ENCODE assay signal across 8 mouse cellular contexts in the genomic region with DNA sequence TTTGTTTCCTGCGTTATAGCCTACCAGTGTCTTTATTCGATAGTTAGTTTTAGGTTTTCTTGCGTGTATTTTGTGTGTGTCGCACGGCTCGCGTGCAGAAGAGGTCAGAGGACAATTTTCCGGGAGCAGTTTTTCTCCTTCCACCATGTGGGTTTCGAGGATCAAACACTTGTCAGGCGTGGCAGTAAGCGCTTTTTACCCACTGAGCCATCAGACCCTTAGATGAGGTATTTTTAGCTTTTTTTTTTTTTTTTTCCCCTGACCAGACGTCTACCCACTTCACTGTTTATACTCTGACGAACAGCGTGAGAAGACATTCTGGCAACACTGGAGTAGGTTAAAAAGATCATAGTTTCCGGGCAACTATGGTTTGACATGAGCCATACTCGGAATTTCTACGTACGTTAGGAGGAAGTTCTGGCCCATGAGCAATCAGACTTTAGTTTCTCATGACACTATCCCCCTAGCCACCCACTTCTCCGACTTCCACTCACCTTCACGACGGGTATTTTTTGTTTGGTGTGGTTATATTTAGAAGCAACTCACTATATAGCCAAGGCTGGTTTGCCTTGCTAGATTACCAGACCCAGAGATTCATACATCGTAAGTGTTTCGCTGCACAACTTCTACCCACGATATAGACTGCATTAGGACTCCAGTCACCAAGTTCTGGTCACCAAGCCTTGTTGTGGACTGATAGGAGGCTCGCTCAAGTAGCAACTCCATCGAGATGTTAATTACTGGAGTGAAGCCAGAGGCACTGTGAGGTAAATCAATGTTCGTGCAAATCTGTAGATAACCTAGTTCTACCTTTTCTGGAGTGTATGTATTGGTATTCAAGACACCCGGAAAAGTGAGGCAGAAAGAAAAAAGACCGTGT. TPM values are rescaled to one million over a fixed set of nuclear protein-coding genes. Genes with fewer than 3 reads are reported as not detected.
A peak's percentile ranks its signal among the peaks of the same experiment; 100 is the strongest.
DNase-seq lines count a peak whose midpoint lies in the region; ATAC-seq lines count a peak whose summit lies in the region.

No protein-coding gene starts in this region.

- peak overlapping the region; percentile 56 for H3K27ac ChIP-seq in lung, embryonic 16.5 days (ENCODE audit: low read length)
- H3K27ac ChIP-seq in hindbrain, embryonic 14.5 days = peak overlapping the region; percentile 87

- H3K9ac ChIP-seq in lung, embryonic 16.5 days (ENCODE audit: low read length) = peak overlapping the region; percentile 86
- peak overlapping the region; percentile 75 for H3K9ac ChIP-seq in hindbrain, embryonic 14.5 days

- peak overlapping the region; percentile 71 for H3K4me3 ChIP-seq in lung, embryonic 16.5 days (ENCODE audit: low read length)
- peak overlapping the region; percentile 60 for H3K4me3 ChIP-seq in hindbrain, embryonic 14.5 days (replicated peaks; ENCODE audit: low read length)

- H3K27me3 ChIP-seq in lung, embryonic 16.5 days (ENCODE audit: control insufficient read depth, insufficient read depth, low read depth, low read length) = no peaks in the 10 kb centered on the region
- H3K27me3 ChIP-seq in hindbrain, embryonic 14.5 days (ENCODE audit: control insufficient read depth, insufficient read depth, low read length) = no peaks in the 10 kb centered on the region

- H3K4me2 ChIP-seq in lung, embryonic 16.5 days (ENCODE audit: low read depth, low read length) = peak overlapping the region; percentile 62
- H3K4me2 ChIP-seq in hindbrain, embryonic 14.5 days (replicated peaks) = peak overlapping the region; percentile 82

- peaks cover 2% of the 10 kb centered on the region; the same call in 1 of the 2 replicates for H3K36me3 ChIP-seq in lung, embryonic 16.5 days (ENCODE audit: control insufficient read depth, insufficient read depth, low read length)
- 0 out of 2 replicates have a peak, but pooled peaks cover 6% of the 10 kb centered on the region for H3K36me3 ChIP-seq in hindbrain, embryonic 14.5 days (replicated peaks; ENCODE audit: control insufficient read depth, insufficient read depth)

- peak; percentile 34 for ATAC-seq in lung, embryonic 16.5 days (ENCODE audit: low read depth)
- ATAC-seq in common myeloid progenitor, adult 5-6 weeks (replicated peaks; ENCODE audit: low read depth, poor library complexity, severe bottlenecking) = peak; percentile 52
- peak; percentile 45; the same call in 1 of the 2 replicates for ATAC-seq in hindbrain, embryonic 14.5 days (ENCODE audit: low FRiP score)
- ATAC-seq in megakaryocyte-erythroid progenitor cell, adult 5-6 weeks (replicated peaks; ENCODE audit: low FRiP score, low TSS enrichment, poor library complexity, severe bottlenecking) = peak; percentile 31

- DNase-seq in lung, postnatal 14 days = no peak
- no peak for DNase-seq in hindbrain, embryonic 14.5 days (ENCODE audit: low spot score)
- DNase-seq in gastrocnemius, postnatal 4 days (ENCODE audit: low spot score in 2 of 2) = no peak
- no peak for DNase-seq in urinary bladder, adult 2 months (ENCODE audit: low spot score)
- DNase-seq in right cerebral cortex, postnatal 36 days (ENCODE audit: low spot score in 2 of 2) = no peak

- H3K4me1 ChIP-seq in lung, embryonic 16.5 days (replicated peaks; ENCODE audit: control insufficient read depth, insufficient read depth, low read length) = peaks cover 13% of the 10 kb centered on the region
- H3K4me1 ChIP-seq in hindbrain, embryonic 14.5 days (replicated peaks; ENCODE audit: control insufficient read depth, insufficient read depth, low read length) = peaks cover 22% of the 10 kb centered on the region

- no peaks in the 10 kb centered on the region for H3K9me3 ChIP-seq in lung, embryonic 16.5 days (ENCODE audit: control insufficient read depth, low read length)
- no peaks in the 10 kb centered on the region for H3K9me3 ChIP-seq in hindbrain, embryonic 14.5 days (ENCODE audit: control insufficient read depth, low read length)

- WGBS in lung, embryonic 16.5 days = 19% methylated on average over 29 of the region's 29 CpGs
- WGBS in hindbrain, embryonic 14.5 days = 34% methylated on average over 29 of the region's 29 CpGs

RNA-seq across cellular contexts. Expression of a gene that starts 0.6 kb away (rescaled TPM):
- 44.3 and 46.7 TPM in 2 replicates for polyA plus RNA-seq in lung, embryonic 16.5 days (2015; fragmentation: Nextera tagmentation; extraction: Ambion mirVana)
- 50.6 and 57.8 TPM in 2 replicates for total RNA-seq in common myeloid progenitor, adult 5-6 weeks (2017)
- polyA plus RNA-seq in hindbrain, embryonic 14.5 days (2014; fragmentation: Nextera tagmentation; extraction: Ambion mirVana) = 37.7 and 44.0 TPM in 2 replicates
- 38.8 and 59.3 TPM in 2 replicates for total RNA-seq in megakaryocyte-erythroid progenitor cell, adult 5-6 weeks (2014; fragmentation: Nextera tagmentation)
- total RNA-seq in megakaryocyte-erythroid progenitor cell, adult 5-6 weeks (2017) = 61.5 and 65.1 TPM in 2 replicates
- total RNA-seq in gastrocnemius, postnatal 4 days (2021) = 10 to 100 TPM; 58.2 to 68.8 TPM
- polyA plus RNA-seq in urinary bladder, adult 2 months (2012; rRNA removed) = 41.1 and 46.2 TPM in 2 replicates

RNA-seq across cellular contexts. Expression of a gene that starts 12.1 kb away (rescaled TPM):
- 44.8 and 46.8 TPM in 2 replicates for polyA plus RNA-seq in lung, embryonic 16.5 days (2015; fragmentation: Nextera tagmentation; extraction: Ambion mirVana)
- total RNA-seq in common myeloid progenitor, adult 5-6 weeks (2017) = 29.1 and 39.0 TPM in 2 replicates
- polyA plus RNA-seq in hindbrain, embryonic 14.5 days (2014; fragmentation: Nextera tagmentation; extraction: Ambion mirVana) = 25.6 and 31.4 TPM in 2 replicates
- total RNA-seq in megakaryocyte-erythroid progenitor cell, adult 5-6 weeks (2014; fragmentation: Nextera tagmentation) = 15.2 and 16.4 TPM in 2 replicates
- 23.4 and 29.7 TPM in 2 replicates for total RNA-seq in megakaryocyte-erythroid progenitor cell, adult 5-6 weeks (2017)
- 10 to 100 TPM; 68.4 to 75.8 TPM for total RNA-seq in gastrocnemius, postnatal 4 days (2021)
- 28.1 and 29.4 TPM in 2 replicates for polyA plus RNA-seq in urinary bladder, adult 2 months (2012; rRNA removed)

RNA-seq across cellular contexts. Expression of a gene that starts 39.3 kb away (rescaled TPM):
- polyA plus RNA-seq in lung, embryonic 16.5 days (2015; fragmentation: Nextera tagmentation; extraction: Ambion mirVana) = 13.1 and 14.8 TPM in 2 replicates
- total RNA-seq in common myeloid progenitor, adult 5-6 weeks (2017) = 20.1 and 28.1 TPM in 2 replicates
- 70.8 and 82.7 TPM in 2 replicates for polyA plus RNA-seq in hindbrain, embryonic 14.5 days (2014; fragmentation: Nextera tagmentation; extraction: Ambion mirVana)
- 15.7 and 19.3 TPM in 2 replicates for total RNA-seq in megakaryocyte-erythroid progenitor cell, adult 5-6 weeks (2014; fragmentation: Nextera tagmentation)
- 15.8 and 26.9 TPM in 2 replicates for total RNA-seq in megakaryocyte-erythroid progenitor cell, adult 5-6 weeks (2017)
- total RNA-seq in gastrocnemius, postnatal 4 days (2021) = 100 to 1,000 TPM; 103 to 104 TPM
- polyA plus RNA-seq in urinary bladder, adult 2 months (2012; rRNA removed) = 24.5 and 31.8 TPM in 2 replicates

RNA-seq across cellular contexts. Expression of a gene that starts 52.3 kb away (rescaled TPM):
- polyA plus RNA-seq in lung, embryonic 16.5 days (2015; fragmentation: Nextera tagmentation; extraction: Ambion mirVana) = 8.0 and 8.3 TPM in 2 replicates
- 0.39 and 1.1 TPM in 2 replicates for total RNA-seq in common myeloid progenitor, adult 5-6 weeks (2017)
- 29.7 and 33.2 TPM in 2 replicates for polyA plus RNA-seq in hindbrain, embryonic 14.5 days (2014; fragmentation: Nextera tagmentation; extraction: Ambion mirVana)
- 2.6 and 3.2 TPM in 2 replicates for total RNA-seq in megakaryocyte-erythroid progenitor cell, adult 5-6 weeks (2014; fragmentation: Nextera tagmentation)
- total RNA-seq in megakaryocyte-erythroid progenitor cell, adult 5-6 weeks (2017) = 1.5 TPM in 1 of 2 replicates, not detected in the other
- total RNA-seq in gastrocnemius, postnatal 4 days (2021) = 1 to 10 TPM; 5.0 to 5.5 TPM
- polyA plus RNA-seq in urinary bladder, adult 2 months (2012; rRNA removed) = 21.6 and 21.7 TPM in 2 replicates
